Mouse (Mus musculus) testis, adult 2 months (tissue): ENCODE data around the gene Skap1. TPM values are rescaled to one million over a fixed set of nuclear protein-coding genes. Genes with fewer than 3 reads are reported as not detected.

ENCODE experiments used
- H3K27ac ChIP-seq: fragments of 200-500 bp; 2 replicates; pipeline ENCODE4 v1.5.1; 2012; ENCODE audit warnings: low read depth, low read length; ENCODE audit not compliant: control insufficient read depth, insufficient read depth
- H3K27me3 ChIP-seq: fragments of 200-500 bp; 2 replicates; pipeline ENCODE4 v1.6.1; 2012; ENCODE audit warnings: mild to moderate bottlenecking, low read length, moderate library complexity; ENCODE audit not compliant: control insufficient read depth, insufficient read depth
- H3K36me3 ChIP-seq: fragments of 200-500 bp; 2 replicates; pipeline ENCODE4 v1.6.1; 2012; ENCODE audit warnings: mild to moderate bottlenecking, low read length; ENCODE audit not compliant: control insufficient read depth, insufficient read depth
- H3K4me1 ChIP-seq: fragments of 200-500 bp; 2 replicates; pipeline ENCODE4 v1.6.1; 2012; ENCODE audit warnings: low read length; ENCODE audit not compliant: control insufficient read depth, insufficient read depth
- H3K4me3 ChIP-seq: fragments of 200-500 bp; 2 replicates; pipeline ENCODE4 v1.5.1; 2012; ENCODE audit warnings: low read depth, mild to moderate bottlenecking, low read length, moderate library complexity, mixed read lengths; ENCODE audit not compliant: control insufficient read depth
- CTCF ChIP-seq: fragments of 200-500 bp; IDR thresholded peaks from 2 replicates; pipeline ENCODE4 v1.5.1; 2012; ENCODE audit warnings: low read depth, mild to moderate bottlenecking, inconsistent platforms, low read length, moderate library complexity; ENCODE audit not compliant: control insufficient read depth, insufficient read depth, insufficient replicate concordance
- POLR2A ChIP-seq: fragments of 200-500 bp; IDR thresholded peaks from 2 replicates; pipeline ENCODE4 v1.6.1; 2012; ENCODE audit warnings: low read depth, mild to moderate bottlenecking, inconsistent platforms, low read length, moderate library complexity; ENCODE audit not compliant: control insufficient read depth
- polyA plus RNA-seq: library from polyadenylated mRNA; depleted of rRNA; stranded (reverse); fragments of >200 nt; gene quantifications from 2 replicates; pipeline ENCODE4 v1.2.3, GENCODE M21; 2012

Skap1 gene
- polyA plus RNA-seq, 1 experiment, result 1.5 TPM

GRCm38 (mm10) chr11:96737673-96738471, 273.5 kb downstream of the Skap1 start:
- no peaks in the 10 kb centered on the region for H3K36me3 ChIP-seq
- no peak for TF ChIP-seq POLR2A
- no peak for TF ChIP-seq CTCF
- H3K4me1 ChIP-seq, result peaks cover 2% of the 10 kb centered on the region
- no peaks in the 10 kb centered on the region for H3K27me3 ChIP-seq
- no peak overlapping the region for H3K27ac ChIP-seq
- no peak overlapping the region for H3K4me3 ChIP-seq

- H3K4me1 ChIP-seq, result peaks cover 6% of the 10 kb centered on the region
- H3K36me3 ChIP-seq, result no peaks in the 10 kb centered on the region
- TF ChIP-seq CTCF (no peak), POLR2A (no peak)
- H3K27ac ChIP-seq, result no peak overlapping the region
- H3K4me3 ChIP-seq, result no peak overlapping the region
- H3K27me3 ChIP-seq, result no peaks in the 10 kb centered on the region
These were observed 276.4 kb downstream of the Skap1 start for GRCm38 (mm10) chr11:96740796-96741195.

- peaks cover 6% of the 10 kb centered on the region; the same call in 1 of the 2 replicates for H3K4me1 ChIP-seq
- no peak overlapping the region for H3K4me3 ChIP-seq
- no peaks in the 10 kb centered on the region for H3K27me3 ChIP-seq
- TF ChIP-seq POLR2A (no peak), CTCF (no peak)
- no peak overlapping the region for H3K27ac ChIP-seq
- H3K36me3 ChIP-seq, result no peaks in the 10 kb centered on the region
These were observed 277.6 kb downstream of the Skap1 start for GRCm38 (mm10) chr11:96741995-96742394.

GRCm38 (mm10) chr11:96743000-96743399, 278.6 kb downstream of the Skap1 start:
- H3K4me1 ChIP-seq, result peaks cover 6% of the 10 kb centered on the region; the same call in 1 of the 2 replicates
- H3K27ac ChIP-seq, result no peak overlapping the region
- no peaks in the 10 kb centered on the region for H3K36me3 ChIP-seq
- TF ChIP-seq POLR2A, result no peak
- TF ChIP-seq CTCF, result no peak
- no peaks in the 10 kb centered on the region for H3K27me3 ChIP-seq
- H3K4me3 ChIP-seq, result no peak overlapping the region

GRCm38 (mm10) chr11:96743891-96744290, 279.5 kb downstream of the Skap1 start:
- no peaks in the 10 kb centered on the region for H3K36me3 ChIP-seq
- H3K4me3 ChIP-seq, result no peak overlapping the region
- peaks cover 6% of the 10 kb centered on the region; the same call in 1 of the 2 replicates for H3K4me1 ChIP-seq
- TF ChIP-seq CTCF (no peak), POLR2A (no peak)
- H3K27me3 ChIP-seq, result no peaks in the 10 kb centered on the region
- no peak overlapping the region for H3K27ac ChIP-seq

GRCm38 (mm10) chr11:96746648-96747047, 282.3 kb downstream of the Skap1 start:
- TF ChIP-seq POLR2A (no peak), CTCF (no peak)
- no peak overlapping the region for H3K4me3 ChIP-seq

GRCm38 (mm10) chr11:96747555-96747954, 283.2 kb downstream of the Skap1 start:
- Histone ChIP-seq H3K27ac (no peak overlapping the region), H3K36me3 (no peaks in the 10 kb centered on the region), H3K27me3 (no peaks in the 10 kb centered on the region), H3K4me1 (0 out of 2 replicates have a peak, but pooled peaks cover 3% of the 10 kb centered on the region), H3K4me3 (no peak overlapping the region)
- TF ChIP-seq CTCF, result no peak
- no peak for TF ChIP-seq POLR2A

More at GRCm38 (mm10) chr11:96746648-96747047, 282.3 kb downstream of the Skap1 start:
- no peaks in the 10 kb centered on the region for H3K36me3 ChIP-seq
- peaks cover 6% of the 10 kb centered on the region; the same call in 1 of the 2 replicates for H3K4me1 ChIP-seq
- no peaks in the 10 kb centered on the region for H3K27me3 ChIP-seq
- no peak overlapping the region for H3K27ac ChIP-seq
